Mouse (Mus musculus): ENCODE measurements around the gene Fam71f1. TPM values are rescaled to one million over a fixed set of nuclear protein-coding genes. Genes with fewer than 3 reads are reported as not detected.

The Fam71f1 gene
- total RNA-seq (2021): not detected
- long read RNA-seq, experiment 1: 0 reads
- long read RNA-seq, experiment 2: 0 reads

DNA sequence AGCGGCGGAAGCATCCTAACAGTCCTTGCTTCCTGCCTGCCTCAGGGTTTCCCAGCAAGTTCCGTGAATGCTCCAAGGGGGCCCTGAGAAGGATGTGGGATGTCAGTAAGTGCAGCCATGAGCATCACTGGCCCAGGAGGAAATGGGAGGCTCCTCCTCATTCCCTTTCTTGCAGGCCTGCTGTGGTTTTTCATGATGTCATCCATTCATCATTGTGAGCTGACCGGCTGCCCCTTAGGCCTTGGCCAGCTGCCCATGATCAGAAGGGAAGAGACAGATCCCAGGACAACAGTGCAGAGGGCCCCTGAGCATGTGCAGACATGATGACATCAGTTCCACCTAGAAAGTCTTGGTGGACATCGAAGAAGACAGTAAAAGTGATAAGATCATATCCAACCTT, at the start of gene Fam71f1:
TSS of gene Fam71f1 (plus strand) at position 262 of the 400 bp plus-strand sequence.
- DNase-seq: peak; percentile 37 to 50
- intact Hi-C loops (cut with DNase I): no loop called here

DNA sequence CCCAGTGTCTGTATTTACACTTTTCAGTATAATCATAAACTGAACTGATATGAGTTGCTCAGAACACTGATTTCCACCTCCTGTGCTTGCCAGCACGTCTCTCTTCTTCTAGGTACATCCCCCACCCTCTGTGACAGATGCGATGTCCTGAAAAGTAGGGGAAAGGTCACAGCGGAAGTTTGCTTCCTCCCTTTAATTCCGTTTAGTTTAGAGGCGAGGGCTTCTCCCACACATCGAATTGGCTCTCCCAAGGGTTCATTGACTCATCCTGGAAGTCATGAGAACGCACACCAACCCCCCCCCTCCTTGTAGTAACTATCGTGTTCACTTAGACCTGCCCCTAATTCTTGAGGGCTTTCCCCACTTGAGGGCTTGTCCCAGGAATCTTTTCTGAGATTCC, 48.0 kb upstream of the Fam71f1 start:
- peak in 1 of 2 experiments; percentile 43 for DNase-seq
- intact Hi-C loops (cut with DNase I): no loop called here

DNA sequence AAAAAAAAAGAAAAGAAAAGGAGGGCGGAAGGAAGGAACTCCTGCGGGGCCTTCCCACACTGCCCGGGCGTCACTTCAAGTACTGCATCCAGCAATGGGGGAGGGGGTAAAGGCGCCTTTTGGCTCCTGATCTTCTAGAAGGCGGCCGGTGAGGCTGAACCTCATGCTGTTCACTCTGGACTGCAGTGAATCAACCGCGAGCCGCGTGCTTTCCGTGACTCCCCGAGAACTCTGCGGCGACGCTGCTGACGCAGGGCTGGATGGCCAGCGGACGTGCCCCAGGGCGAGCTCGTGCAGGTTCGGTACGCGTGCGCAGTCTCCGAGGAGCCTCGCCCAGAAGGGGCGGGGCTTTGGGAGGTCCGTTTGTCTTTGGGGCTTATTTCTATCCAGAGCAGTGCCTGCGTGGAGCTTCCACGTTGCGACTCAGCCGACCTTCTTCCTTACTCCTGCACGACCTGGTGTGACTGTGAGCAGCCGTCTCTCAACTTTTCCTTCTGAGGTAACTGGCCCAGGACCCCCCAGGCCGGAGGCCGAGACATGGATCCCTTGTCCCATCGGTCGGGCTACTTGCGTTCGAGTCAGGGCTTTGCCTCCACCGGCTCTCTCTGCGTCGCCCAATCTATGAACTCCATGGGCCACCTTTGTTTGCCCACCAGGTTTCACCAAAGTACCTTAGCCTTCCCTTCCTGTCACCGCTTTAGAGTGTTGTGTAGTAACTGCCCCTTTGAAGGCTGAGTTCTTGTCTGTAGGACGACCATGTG, 46.4 kb upstream of the Fam71f1 start, which contains the start of gene Hilpda:
TSS of gene Hilpda (plus strand) at position 177 of the 761 bp plus-strand sequence.
- intact Hi-C loops (cut with DNase I): no loop called here

DNA sequence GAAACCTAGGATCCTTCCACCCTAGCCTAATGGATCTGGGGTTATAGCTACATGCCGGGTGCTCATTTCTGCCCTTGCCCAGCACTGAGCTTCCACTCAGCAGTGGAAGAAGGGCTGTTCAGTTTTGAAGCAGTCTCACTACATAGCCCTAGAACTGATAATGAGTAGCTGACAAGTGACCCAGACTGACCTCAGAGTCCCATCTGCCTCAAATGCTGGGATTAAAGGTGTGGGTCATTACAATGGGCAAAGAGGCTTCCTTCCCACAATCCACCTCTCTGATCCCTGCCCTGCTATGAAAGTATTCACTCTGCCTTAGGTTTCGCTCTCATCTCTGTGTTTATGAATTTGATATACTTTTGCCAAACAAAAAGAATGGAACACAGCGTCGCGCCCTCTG, 42.2 kb upstream of the Fam71f1 start:
- no peak for DNase-seq
- intact Hi-C loops (cut with DNase I): no loop called here

More for the DNA sequence above, 46.4 kb upstream of the Fam71f1 start, which contains the start of gene Hilpda:
- peak; percentile 92 for DNase-seq

DNA sequence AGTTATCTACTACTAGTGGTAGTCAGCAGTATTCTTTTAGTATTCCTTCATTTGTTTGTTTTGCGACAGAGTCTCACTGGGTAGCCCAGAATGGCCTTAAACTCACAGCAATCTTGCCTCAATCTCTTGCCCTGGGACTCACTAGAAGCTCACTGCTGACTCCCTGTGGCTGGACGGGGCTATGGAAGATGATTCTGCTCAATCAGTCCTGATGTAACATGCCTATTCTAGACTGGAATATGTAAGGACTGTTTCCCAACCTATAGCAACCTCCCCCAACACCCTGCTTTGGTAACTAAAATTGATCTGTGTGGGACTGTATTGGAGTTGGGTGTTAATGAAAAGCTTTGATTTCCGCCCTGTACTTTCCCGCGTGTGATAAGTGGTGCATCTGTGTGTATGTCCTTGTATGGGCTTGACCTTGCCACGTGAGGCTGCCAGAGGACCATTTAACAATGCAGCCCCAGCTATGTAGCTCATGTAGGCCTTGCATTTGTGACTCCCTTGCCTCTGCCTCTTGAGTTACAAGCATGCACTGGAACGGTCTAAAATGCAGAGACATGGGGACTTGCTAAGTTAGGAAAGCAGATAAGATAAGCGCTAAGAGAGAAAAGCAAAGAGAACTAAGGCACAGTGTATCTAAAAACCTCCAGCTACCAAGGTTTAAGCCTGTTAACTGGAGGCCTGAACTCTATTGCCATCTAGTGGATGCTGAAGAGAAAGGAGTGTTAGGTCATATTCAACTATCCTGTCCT, 40.2 kb upstream of the Fam71f1 start:
- intact Hi-C loops (cut with DNase I): loop anchor here (1.0 to 2.0 kb wide), 3 partner anchors 37 to 112 kb away; no protein-coding TSS in a partner anchor
- DNase-seq: peak; percentile 36 to 62

DNA sequence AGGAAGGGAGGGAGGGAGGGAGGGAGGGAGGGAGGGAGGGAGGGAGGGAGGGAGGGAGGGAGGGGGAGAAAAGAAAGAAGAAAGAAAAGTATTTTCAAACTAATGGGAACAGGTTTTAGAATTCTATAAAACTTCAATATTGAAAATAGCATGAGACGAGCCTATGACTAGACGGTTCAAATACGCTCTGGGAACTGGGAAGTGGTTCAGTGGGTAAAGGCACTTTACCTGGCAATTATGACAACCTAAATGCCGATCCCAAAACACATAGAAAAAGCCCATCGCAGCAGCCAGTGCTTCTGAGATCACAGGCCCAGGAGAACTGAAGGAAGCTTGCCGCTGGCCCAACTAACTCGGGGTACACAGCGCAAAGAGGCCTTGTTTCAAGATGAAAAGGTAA, 39.6 kb upstream of the Fam71f1 start, which contains the start of gene Fam71f2:
TSS of gene Fam71f2 (plus strand) at position 301 of the 400 bp plus-strand sequence.
- no peak for DNase-seq
- intact Hi-C loops (cut with DNase I): loop anchor here (1.0 to 2.0 kb wide), 2 partner anchors 38 to 112 kb away; no protein-coding TSS in a partner anchor

DNA sequence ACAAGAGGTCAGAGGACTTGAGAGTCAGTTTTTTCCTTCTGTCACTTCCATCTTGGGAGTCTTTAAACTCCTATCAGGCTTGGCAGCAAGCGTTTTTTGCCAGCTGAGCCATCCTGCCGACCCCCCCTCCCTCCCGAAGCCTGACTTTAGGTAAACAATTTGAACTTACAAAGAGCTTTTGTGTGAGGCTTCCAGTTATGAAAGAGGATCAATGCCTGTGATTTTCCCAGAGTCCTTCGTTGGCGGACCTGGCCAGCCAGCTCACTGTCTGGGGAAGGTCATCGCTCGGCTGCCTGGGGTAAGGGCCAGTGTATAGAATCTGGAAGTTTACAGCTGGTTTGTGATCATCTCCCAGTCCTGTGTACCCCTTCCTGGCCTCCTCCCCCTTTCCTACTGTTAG, 38.3 kb upstream of the Fam71f1 start:
- no peak for DNase-seq

DNA sequence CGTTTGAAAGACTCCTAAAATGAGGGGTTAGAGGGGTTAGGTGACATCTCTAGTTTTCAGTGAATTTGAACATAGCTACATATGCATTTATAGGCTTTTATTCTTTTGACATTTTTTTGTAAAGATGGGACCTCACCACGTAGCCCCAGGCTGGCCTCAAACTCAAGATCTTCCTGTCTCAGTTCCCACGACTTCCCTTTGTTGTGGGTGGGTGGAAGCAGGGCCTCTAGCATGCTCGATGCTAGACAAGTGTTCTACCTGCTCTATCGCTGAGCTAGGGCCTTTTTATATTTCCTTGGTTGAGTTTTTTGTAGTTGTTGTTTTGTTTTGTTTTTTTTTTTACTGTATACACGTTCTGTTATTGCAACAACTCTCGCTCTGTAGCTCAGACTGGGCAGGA, 32.1 kb upstream of the Fam71f1 start:
- intact Hi-C loops (cut with DNase I): no loop called here
- DNase-seq: no peak

More for the DNA sequence above, 38.3 kb upstream of the Fam71f1 start:
- intact Hi-C loops (cut with DNase I): no loop called here

DNA sequence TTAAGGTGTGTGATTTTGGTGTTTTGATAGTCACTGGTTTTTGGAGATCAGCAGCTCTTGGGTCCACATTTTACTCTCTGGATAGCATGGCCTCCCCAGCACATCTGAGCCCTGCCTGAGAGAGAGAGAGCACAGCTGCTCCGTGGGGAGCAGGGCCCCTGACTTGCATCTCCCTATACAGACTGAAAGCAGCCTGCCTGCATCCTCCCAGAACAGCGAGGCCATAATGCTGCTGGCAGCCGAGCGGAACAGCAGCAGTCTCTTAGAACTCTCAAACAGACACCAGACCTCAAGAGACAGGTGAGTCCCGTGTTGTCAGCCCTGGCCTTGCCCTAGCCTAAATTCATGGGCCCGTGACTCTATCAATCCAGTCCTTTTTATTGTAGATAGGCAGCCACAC, 31.5 kb upstream of the Fam71f1 start:
- no peak for DNase-seq

DNA sequence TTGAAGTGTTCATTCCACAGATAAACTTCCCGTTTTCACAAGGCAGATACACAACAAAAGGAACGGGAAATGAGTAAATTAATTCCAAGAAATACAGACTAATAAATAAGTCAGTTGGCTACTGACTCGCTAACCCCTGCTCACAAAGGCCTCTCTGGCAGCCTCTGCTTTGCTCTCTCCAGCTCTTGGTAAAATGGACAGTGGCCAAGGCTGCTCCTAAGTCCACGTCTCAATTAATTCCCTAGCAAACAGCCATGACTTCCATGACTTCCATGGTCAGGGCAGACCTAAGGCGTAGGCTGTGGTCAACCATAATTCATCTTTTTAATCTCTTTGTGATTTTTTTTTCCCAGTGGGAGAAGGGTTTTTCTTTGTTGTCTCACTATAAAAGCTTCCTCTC, 31.0 kb upstream of the Fam71f1 start:
- intact Hi-C loops (cut with DNase I): no loop called here
- peak in 1 of 2 experiments; percentile 36 for DNase-seq

More for the DNA sequence above, 31.5 kb upstream of the Fam71f1 start:
- intact Hi-C loops (cut with DNase I): no loop called here

DNA sequence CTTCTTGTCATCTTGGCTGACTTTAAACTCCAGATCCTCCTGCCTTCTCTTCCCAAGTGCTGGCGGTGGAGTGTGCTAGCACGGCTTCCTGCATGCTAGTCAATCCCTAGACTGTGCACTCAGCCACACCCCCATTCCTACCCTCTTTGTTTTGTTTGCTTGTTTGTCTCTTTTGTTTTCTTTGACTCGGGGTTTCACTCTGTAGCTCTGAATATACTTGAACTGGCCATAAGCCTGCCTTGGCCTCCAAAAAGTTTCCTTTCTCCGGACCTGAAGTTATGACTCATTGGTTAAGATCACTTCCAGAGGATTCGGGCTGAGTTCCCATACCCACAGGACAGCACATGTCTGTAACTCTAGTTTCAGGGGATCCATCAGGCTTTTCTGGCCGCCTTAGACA, 30.3 kb upstream of the Fam71f1 start:
- no peak for DNase-seq
- intact Hi-C loops (cut with DNase I): no loop called here

DNA sequence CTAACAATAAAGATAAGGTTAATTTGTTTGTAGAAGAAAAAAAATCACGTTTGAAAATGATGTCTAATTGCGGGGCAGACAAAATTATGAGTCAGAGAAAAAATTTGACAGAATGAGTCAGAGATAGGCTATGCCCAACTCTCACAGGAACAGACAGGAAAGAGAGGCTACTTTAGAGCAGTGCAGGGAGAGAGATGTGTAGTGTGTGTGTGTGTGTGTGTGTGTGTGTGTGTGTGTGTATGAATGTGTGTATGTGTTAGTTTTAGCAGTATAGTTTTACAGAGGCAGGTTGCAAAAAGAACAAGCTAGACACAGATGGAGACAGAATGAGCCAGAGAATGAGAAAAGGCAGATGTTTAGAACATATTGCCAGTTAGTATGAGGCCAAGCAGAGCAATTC, 19.8 kb upstream of the Fam71f1 start:
- no peak for DNase-seq
- intact Hi-C loops (cut with DNase I): no loop called here

DNA sequence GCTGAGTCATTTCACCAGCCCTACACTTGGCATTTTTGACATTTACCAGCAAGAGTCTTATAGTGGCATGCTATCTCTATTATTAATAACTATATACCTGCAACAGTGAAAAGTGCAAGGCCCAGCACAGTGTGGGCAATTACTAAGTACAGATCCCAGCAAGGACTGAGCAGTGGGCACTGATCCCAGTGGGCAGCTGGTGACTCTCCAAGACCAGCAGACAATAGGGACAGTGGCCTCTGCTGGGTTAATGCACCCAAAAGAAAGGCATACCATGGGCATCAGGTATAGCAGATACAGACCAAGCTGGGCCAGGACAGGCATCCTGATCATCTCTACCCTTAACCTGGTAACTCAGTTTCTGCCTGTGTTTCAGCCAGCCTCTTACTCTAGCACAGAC, 15.7 kb upstream of the Fam71f1 start:
- intact Hi-C loops (cut with DNase I): loop anchor here (10.0 kb wide), 1 partner anchor 352 kb away; no protein-coding TSS in a partner anchor
- DNase-seq: no peak

DNA sequence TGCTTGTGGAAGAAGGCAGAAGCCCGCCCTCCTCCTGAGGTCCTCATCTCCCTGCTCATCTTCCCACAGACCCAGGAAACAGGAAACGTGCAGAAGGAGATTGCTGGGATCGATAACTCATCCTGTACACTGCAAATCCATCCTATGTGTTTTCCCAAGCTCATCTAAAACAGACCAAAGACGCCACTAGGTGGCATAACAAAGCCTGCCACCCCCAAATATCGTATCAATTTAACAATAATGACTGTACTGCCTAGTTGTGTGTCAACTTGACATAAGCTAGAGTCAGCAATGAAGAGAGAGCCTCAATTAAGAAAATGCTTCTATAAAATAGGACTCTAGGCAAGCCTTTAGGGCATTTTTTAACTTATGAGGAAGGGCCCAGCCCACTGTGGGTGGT, 15.2 kb upstream of the Fam71f1 start:
- DNase-seq: no peak
- intact Hi-C loops (cut with DNase I): loop anchor here (10.0 kb wide), 1 partner anchor 351 kb away; no protein-coding TSS in a partner anchor

DNA sequence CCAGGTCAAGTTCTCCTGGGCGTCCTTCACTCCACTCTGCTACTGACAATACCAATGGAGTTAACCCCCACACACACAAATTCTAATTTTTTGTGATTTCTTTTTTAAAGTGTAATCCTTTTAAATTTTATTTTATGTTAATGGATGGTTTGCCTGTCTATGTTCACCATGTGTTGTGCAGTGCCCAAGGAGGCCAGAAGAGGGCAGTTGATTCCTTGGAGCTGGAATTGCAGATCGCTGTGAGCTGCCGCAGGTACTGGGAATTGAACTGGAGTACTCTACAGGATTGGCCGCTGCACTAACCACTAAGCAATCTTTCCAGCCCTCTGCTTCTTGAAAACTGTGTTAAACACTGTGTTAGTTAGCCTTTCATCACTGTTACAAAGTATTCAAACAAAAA, 13.5 kb upstream of the Fam71f1 start:
- no peak for DNase-seq
- intact Hi-C loops (cut with DNase I): loop anchor here (10.0 kb wide), 1 partner anchor 349 kb away; no protein-coding TSS in a partner anchor

DNA sequence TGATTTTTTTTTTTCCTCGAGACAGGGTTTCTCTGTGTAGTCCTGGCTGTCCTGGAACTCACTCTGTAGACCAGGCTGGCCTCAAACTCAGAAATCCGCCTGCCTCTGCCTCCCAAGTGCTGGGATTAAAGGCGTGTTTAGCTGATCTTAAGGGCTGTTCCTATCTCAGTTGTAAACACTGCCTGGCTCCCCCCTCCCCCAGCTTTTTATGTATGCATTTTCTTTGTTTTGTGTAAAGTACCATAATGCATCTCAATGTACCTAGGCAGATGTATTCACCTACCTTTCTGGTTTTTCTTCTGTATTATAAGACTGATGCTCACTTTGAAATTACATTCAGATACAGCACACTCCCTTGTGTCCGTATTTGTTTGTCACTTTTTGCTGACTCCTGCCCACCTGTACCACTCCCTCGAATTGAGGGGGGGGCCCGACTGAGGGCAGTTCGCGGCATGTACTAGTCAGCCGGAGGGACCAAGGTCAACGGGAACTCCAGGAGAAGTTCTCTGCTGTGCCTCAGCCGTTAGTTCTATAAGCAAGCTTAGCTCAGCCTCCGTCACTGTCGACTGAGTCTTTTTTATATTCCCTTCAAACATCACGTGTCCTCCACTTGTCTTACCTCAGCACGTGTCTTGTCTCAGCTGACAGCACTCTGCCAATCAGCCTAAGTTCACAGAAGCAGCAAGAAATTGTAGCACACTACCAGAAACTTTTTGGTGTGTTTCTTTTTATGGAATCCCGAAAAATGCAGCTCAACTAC, 9.9 kb upstream of the Fam71f1 start:
- intact Hi-C loops (cut with DNase I): loop anchor here (10.0 kb wide), 1 partner anchor 346 kb away; no protein-coding TSS in a partner anchor
- DNase-seq: no peak

DNA sequence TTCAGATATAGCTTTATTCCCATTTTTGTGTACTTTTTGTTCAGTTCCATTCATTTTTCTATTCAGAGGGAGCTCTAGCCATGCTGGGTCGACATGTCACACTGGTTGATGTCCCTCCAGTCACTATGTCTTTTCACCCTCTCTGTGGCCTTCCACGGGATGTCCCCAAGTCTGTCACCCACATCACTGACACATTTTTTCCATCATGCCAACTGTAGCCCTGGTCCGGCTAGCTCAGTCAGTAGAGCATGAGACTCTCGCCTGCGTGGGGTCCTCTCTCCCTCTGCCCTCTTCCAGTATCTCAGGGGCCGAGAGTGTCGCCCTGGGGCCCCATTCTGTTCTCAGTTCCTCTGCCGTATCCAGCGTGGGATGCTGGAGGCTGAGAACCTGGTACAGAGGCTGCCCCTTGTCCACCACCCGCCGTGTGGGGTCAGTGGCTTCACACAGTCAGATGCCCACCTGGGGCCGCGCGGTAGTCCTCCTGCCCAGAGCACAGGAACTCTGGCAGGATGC, 5.2 kb upstream of the Fam71f1 start:
- intact Hi-C loops (cut with DNase I): no loop called here
- DNase-seq: no peak

DNA sequence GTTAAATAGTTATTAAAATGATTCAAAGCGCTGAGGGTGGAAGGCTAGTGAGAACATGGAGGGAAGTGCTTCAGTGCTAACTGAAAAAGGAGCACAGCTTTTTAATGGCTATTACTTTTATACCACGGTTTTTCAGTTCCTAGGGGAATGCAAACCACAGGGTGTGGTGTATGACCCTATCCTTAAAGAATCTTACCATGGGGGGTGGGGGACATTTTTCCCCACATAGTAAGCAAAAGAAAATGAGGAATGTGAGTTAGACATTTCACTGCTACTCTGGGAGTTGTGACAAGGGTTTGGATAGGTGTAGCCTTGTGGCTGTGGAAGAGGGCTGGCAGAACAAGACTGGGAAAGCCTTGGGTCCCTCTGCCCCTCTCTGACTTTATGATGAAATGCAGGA, 1.7 kb upstream of the Fam71f1 start:
- intact Hi-C loops (cut with DNase I): no loop called here
- no peak for DNase-seq

DNA sequence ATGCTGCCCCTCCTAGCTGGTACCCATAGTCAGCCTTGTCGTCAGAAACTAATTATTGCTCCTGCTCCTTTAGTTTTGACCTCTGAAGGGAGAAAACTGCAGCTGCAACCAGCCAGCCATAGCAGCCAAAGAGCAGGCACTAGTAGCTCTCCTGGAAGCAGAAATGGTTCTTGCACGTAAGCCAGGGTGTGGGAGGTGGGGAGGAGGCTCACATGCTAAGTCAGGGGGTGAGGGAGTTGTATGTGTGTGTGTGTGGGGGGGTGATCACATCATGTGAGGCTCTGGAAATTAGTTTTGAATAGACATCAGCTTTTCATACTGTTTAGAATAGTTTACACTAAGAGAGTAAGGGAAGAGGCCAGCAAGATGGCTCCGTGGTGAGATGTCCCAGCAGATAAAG, 999 bp upstream of the Fam71f1 start:
- no peak for DNase-seq
- intact Hi-C loops (cut with DNase I): no loop called here

DNA sequence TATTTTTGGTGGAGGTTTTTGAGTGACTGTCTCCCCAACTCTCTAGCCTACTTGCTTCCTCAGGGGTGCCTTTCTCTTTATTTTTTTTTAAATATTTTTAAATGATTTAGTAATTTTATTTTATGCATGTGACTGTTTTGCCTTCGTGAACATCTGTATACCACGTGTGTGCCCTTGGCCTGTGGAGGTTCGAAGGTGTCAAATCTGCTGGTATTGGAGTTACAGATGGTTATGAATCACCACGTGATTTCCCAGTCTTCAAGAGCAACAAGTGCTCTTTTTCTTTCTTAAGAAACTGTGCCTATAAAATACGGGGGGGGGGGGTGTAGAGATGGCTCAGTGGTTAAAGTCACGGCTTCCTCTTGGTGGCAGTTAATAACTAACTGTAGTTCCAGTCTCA, 2.6 kb downstream of the Fam71f1 start:
- intact Hi-C loops (cut with DNase I): no loop called here
- DNase-seq: no peak

All from heart, postnatal 14 days (tissue).